Comparison of ENCODE assay signal across 16 mouse cellular contexts in the genomic region with DNA sequence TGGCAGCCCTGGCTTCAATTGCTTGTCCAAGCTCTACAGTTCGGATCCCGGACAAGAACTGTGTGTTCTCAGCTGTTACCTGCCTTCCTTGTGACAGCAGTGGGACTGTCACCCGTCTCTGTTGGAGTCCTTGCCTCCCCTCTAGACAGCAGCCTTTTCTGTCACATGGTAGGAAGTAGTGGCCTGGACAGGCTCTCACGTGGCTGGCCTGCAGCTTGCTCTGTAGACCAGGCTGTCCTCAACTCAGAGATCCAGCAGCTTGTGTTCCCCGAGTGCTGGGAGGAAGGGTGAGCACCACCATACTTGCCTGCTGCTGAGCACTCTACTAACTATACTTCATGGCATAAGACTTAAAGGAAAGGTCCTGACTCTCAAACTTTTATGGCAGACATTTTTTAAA. TPM values are rescaled to one million over a fixed set of nuclear protein-coding genes. Genes with fewer than 3 reads are reported as not detected.
DNase-seq lines count a peak whose midpoint lies in the region; ATAC-seq and TF ChIP-seq lines count a peak whose summit lies in the region.
"Had no signal": no experiment of that assay in that cellular context is flagged by ENCODE, and none has a peak within 500 bp of the region (broad histone marks: within the 10 kb centered on the region; RNA-seq: fewer than 3 reads in every experiment).

No protein-coding gene starts in this region.

- ATAC-seq in forebrain, embryonic 12.5 days (ENCODE audit: low FRiP score), result no peak
- no peak for ATAC-seq in forebrain, postnatal 0 days
- 0 out of 2 replicates have a peak, but pooled peaks have one; percentile 36 for ATAC-seq in erythroid progenitor cell, adult 5-6 weeks (replicated peaks; ENCODE audit: low FRiP score, poor library complexity, severe bottlenecking)
- ATAC-seq: forebrain, embryonic 13.5 days; hindbrain, embryonic 16.5 days had no signal

- H3K27me3 ChIP-seq in forebrain, embryonic 12.5 days, result no peaks in the 10 kb centered on the region
- H3K27me3 ChIP-seq in forebrain, postnatal 0 days (ENCODE audit: insufficient read depth, low read length), result no peaks in the 10 kb centered on the region
- H3K27me3 ChIP-seq: embryonic facial prominence, embryonic 12.5 days; forebrain, embryonic 13.5 days; heart, embryonic 12.5 days had no signal

- no peak overlapping the region for H3K4me3 ChIP-seq in forebrain, embryonic 12.5 days (replicated peaks)
- H3K4me3 ChIP-seq in forebrain, postnatal 0 days (ENCODE audit: low read depth, low read length), result no peak overlapping the region
- no peak overlapping the region for H3K4me3 ChIP-seq in layer of hippocampus, adult 2 months
- H3K4me3 ChIP-seq in bone marrow macrophage, adult 2 months (ENCODE audit: insufficient read depth, low read length), result no peak overlapping the region
- H3K4me3 ChIP-seq: embryonic facial prominence, embryonic 12.5 days; forebrain, embryonic 13.5 days; heart, embryonic 12.5 days had no signal

- no peaks in the 10 kb centered on the region for H3K36me3 ChIP-seq in forebrain, embryonic 12.5 days (replicated peaks)
- no peaks in the 10 kb centered on the region for H3K36me3 ChIP-seq in forebrain, postnatal 0 days (ENCODE audit: insufficient read depth)
- H3K36me3 ChIP-seq: embryonic facial prominence, embryonic 12.5 days had no signal

- no peak for TF ChIP-seq CTCF in forebrain, postnatal 0 days (IDR thresholded peaks at IDR 0.05; ENCODE audit: low read depth)
- no peak for TF ChIP-seq CTCF in layer of hippocampus, adult 2 months (conservative IDR thresholded peaks at IDR 0.05)
- TF ChIP-seq CTCF in bone marrow macrophage, adult 2 months (IDR thresholded peaks at IDR 0.05; ENCODE audit: low read depth, low read length), result no peak

- H3K4me2 ChIP-seq in forebrain, embryonic 12.5 days, result no peak overlapping the region
- H3K4me2 ChIP-seq in forebrain, postnatal 0 days (ENCODE audit: low read depth), result no peak overlapping the region
- H3K4me2 ChIP-seq: embryonic facial prominence, embryonic 12.5 days; forebrain, embryonic 13.5 days; heart, embryonic 12.5 days had no signal

- 0 out of 2 replicates have a peak overlapping the region, but pooled peaks have one; percentile 8 for H3K27ac ChIP-seq in forebrain, embryonic 12.5 days
- H3K27ac ChIP-seq in forebrain, postnatal 0 days (ENCODE audit: low read depth, low read length), result no peak overlapping the region
- peak overlapping the region; percentile 44; the same call in 1 of the 2 replicates for H3K27ac ChIP-seq in layer of hippocampus, adult 2 months
- peak overlapping the region; percentile 11; the same call in 1 of the 2 replicates for H3K27ac ChIP-seq in bone marrow macrophage, adult 2 months (ENCODE audit: insufficient read depth, low read depth, low read length)
- H3K27ac ChIP-seq: embryonic facial prominence, embryonic 12.5 days; forebrain, embryonic 13.5 days had no signal

- peaks cover 9% of the 10 kb centered on the region for H3K4me1 ChIP-seq in forebrain, embryonic 12.5 days
- H3K4me1 ChIP-seq in forebrain, postnatal 0 days (ENCODE audit: insufficient read depth), result peaks cover 5% of the 10 kb centered on the region; the same call in 1 of the 2 replicates
- peaks cover 19% of the 10 kb centered on the region for H3K4me1 ChIP-seq in bone marrow macrophage, adult 2 months (ENCODE audit: control insufficient read depth, insufficient read depth, low read length)
- H3K4me1 ChIP-seq: embryonic facial prominence, embryonic 12.5 days had no signal

- WGBS in forebrain, embryonic 12.5 days, result 81% methylated on average over 5 of the region's 5 CpGs
- 81% methylated on average over 5 of the region's 5 CpGs for WGBS in forebrain, postnatal 0 days

- H3K9me3 ChIP-seq in forebrain, embryonic 12.5 days, result no peaks in the 10 kb centered on the region
- no peaks in the 10 kb centered on the region for H3K9me3 ChIP-seq in forebrain, postnatal 0 days (ENCODE audit: low read length)
- H3K9me3 ChIP-seq: embryonic facial prominence, embryonic 12.5 days; forebrain, embryonic 13.5 days; heart, embryonic 12.5 days had no signal

- intact Hi-C loops in gastrocnemius, postnatal 36 days (cut with DNase I), result no loop called here

- TF ChIP-seq POLR2A in bone marrow macrophage, adult 2 months (IDR thresholded peaks at IDR 0.05; ENCODE audit: borderline replicate concordance, low read depth, low read length), result no peak

- H3K9ac ChIP-seq in forebrain, embryonic 12.5 days, result no peak overlapping the region
- H3K9ac ChIP-seq in forebrain, postnatal 0 days, result no peak overlapping the region
- H3K9ac ChIP-seq: embryonic facial prominence, embryonic 12.5 days; forebrain, embryonic 13.5 days; heart, embryonic 12.5 days had no signal

- DNase-seq in forebrain, postnatal 0 days, result no peak
- no peak for DNase-seq in layer of hippocampus, adult 2 months (ENCODE audit: low spot score in 2 of 2)
- DNase-seq in layer of hippocampus, adult 9-11 months, result no peak
- DNase-seq in gastrocnemius, postnatal 36 days, result no peak
- DNase-seq: adrenal gland, postnatal 10 days; cerebellum, adult 2 months; cerebellum, postnatal 10 days; gastrocnemius, postnatal 10 days; heart, postnatal 36 days had no signal

RNA-seq across cellular contexts. Expression of gene Bbs10, which starts 46.8 kb away (rescaled TPM):
- polyA plus RNA-seq in forebrain, embryonic 12.5 days (2016; fragmentation: Nextera tagmentation; extraction: Ambion mirVana), result 6.6 and 6.7 TPM in 2 replicates
- total RNA-seq in forebrain, postnatal 0 days (2014; rRNA removed), result 4.4 and 4.8 TPM in 2 replicates
- 1.5 and 2.1 TPM in 2 replicates for polyA plus RNA-seq in forebrain, postnatal 0 days (2015; fragmentation: Nextera tagmentation; extraction: Ambion mirVana)
- 1 to 10 TPM; 5.5 TPM for total RNA-seq in layer of hippocampus, adult 2 months (2021)
- polyA plus RNA-seq in bone marrow macrophage, adult 2 months (2012; ENCODE audit: insufficient read depth, insufficient read length, missing spikeins), result 3.8 and 4.6 TPM in 2 replicates
- total RNA-seq in erythroid progenitor cell, adult 5-6 weeks (2015; ENCODE audit: low replicate concordance), result not detected in 2 replicates
- 0.26 and 2.6 TPM in 2 replicates for total RNA-seq in erythroid progenitor cell, adult 5-6 weeks (2017; ENCODE audit: low replicate concordance)
- total RNA-seq in gastrocnemius, postnatal 36 days (2021), result 1 to 10 TPM; 1.1 to 1.6 TPM
